Mouse (Mus musculus): ENCODE measurements at regions not wholly inside any gene's neighbourhood (a gene's known extent, or its start where the extent isn't known, plus 50 kb on each side); places are given as distances from the start of the nearest gene placed in this dataset.
A peak's percentile ranks its signal among the peaks of the same experiment; 100 is the strongest.

DNA sequence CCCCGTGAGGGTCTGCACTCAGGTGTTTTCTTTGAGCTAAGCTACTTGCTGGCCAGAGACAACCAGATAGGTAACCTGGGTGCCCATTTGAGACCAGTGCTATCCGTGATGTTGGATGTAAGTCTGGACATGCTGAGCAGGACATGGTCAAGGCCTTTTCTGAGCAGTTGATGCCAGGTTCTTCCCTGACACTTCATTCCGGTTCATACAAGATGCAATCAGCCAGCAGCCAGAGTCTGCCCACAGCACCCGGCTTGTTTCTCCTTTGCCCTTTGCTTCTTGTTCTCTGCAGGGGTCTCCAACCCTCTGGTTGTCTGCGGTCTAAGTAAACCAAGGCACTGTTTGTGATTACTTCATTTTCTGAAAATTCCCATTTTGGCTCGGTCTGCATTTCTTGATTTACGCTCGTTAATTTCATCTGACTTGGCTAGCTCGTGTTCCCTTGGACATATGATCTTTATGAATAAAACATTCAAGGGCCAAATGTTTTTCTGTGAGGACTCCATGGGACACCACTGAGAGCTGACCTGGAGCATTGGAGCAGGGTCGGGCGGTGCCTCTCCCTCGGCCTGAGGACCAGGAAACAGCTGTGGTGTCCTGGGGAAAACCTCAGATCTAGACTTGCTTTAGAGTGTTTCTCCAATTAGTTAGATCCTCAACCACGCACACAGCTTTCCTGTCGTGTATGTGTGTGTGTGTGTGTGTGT is 61.8 kb upstream of the Serp2 start:
- ATAC-seq (ENCODE audit: low read depth) = no peak
- Histone ChIP-seq H3K27ac (no peak overlapping the region), H3K9me3 (replicated peaks) (no peaks in the 10 kb centered on the region), H3K27me3 (no peaks in the 10 kb centered on the region), H3K36me3 (no peaks in the 10 kb centered on the region), H3K4me2 (no peak overlapping the region), H3K9ac (no peak overlapping the region), H3K4me3 (replicated peaks) (no peak overlapping the region), H3K4me1 (replicated peaks) (peaks cover 39% of the 10 kb centered on the region)
- WGBS (ENCODE audit: insufficient replicate concordance) = 56% methylated on average over 14 of the region's 14 CpGs
- DNase-seq = no peak

DNA sequence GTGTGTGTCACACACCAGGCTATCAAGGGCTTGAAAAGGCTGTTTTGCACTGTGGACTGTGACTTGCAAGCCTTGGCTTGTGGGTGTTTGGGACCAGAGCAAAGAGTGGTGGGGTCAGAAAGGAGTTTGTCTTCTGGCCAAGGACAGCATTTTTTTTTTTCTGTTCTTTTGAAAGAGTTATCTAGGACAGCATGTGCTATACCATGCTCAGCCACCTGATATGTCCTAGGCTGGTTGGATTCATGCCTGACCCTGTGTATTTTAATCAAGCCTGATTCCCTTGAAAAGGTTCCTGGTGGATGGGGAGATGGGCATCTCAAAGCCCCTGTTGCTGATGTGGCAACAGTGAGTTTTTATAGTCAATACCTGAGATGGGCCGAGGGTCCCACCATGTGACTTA is 61.2 kb upstream of the Serp2 start:
- no peaks in the 10 kb centered on the region for H3K27me3 ChIP-seq
- no peak overlapping the region for H3K9ac ChIP-seq
- WGBS (ENCODE audit: insufficient replicate concordance) = 76% methylated on average over 1 of the region's 1 CpGs
- H3K4me3 ChIP-seq (replicated peaks) = no peak overlapping the region
- ATAC-seq (ENCODE audit: low read depth) (no peak), DNase-seq (no peak)
- H3K27ac ChIP-seq = no peak overlapping the region
- H3K4me1 ChIP-seq (replicated peaks) = peaks cover 33% of the 10 kb centered on the region
- H3K9me3 ChIP-seq (replicated peaks) = no peaks in the 10 kb centered on the region
- H3K4me2 ChIP-seq = no peak overlapping the region
- H3K36me3 ChIP-seq = no peaks in the 10 kb centered on the region

DNA sequence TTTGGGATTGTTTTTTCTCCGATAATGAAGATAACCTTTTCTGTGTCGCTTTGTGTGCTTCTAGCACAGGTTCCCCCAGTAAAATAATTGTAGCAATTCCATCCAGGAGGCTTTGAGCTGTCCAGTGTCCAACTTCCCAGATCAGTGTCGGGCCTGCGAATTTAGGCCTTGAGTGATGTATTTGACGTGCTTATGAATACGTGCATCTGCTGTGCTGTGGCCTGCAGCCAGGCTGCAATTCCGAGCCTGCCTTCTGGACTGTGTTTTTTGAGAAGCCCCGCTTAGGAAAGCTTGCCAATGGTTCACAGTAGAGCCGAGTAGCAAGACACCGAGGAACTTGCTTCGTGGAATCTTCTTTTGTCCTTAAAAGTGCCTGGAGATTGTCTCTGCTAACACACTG is 60.8 kb upstream of the Serp2 start:
- WGBS (ENCODE audit: insufficient replicate concordance) = 78% methylated on average over 11 of the region's 11 CpGs
- ATAC-seq (ENCODE audit: low read depth) (no peak), DNase-seq (no peak)
- H3K9ac ChIP-seq = no peak overlapping the region
- no peak overlapping the region for H3K4me3 ChIP-seq (replicated peaks)
- H3K27me3 ChIP-seq = no peaks in the 10 kb centered on the region
- no peak overlapping the region for H3K4me2 ChIP-seq
- no peak overlapping the region for H3K27ac ChIP-seq
- no peaks in the 10 kb centered on the region for H3K36me3 ChIP-seq
- H3K4me1 ChIP-seq (replicated peaks) = peaks cover 29% of the 10 kb centered on the region
- H3K9me3 ChIP-seq (replicated peaks) = no peaks in the 10 kb centered on the region

DNA sequence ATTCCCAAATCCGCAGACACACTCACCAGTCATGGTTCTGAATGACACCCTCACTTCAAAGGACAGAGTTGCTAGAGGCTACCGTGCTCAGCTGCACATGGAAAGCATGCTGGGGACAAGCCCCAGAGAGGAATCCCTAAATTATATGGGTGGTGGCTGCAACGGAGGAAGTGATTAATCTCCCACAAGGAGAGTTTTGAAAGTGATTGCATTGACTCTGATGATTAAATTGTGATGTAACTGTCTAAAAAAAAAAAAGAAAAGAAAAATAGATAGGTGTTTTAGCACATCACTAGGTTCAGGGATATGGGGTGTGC is 59.6 kb upstream of the Serp2 start:
- WGBS (ENCODE audit: insufficient replicate concordance) = 50% methylated on average over 3 of the region's 3 CpGs

DNA sequence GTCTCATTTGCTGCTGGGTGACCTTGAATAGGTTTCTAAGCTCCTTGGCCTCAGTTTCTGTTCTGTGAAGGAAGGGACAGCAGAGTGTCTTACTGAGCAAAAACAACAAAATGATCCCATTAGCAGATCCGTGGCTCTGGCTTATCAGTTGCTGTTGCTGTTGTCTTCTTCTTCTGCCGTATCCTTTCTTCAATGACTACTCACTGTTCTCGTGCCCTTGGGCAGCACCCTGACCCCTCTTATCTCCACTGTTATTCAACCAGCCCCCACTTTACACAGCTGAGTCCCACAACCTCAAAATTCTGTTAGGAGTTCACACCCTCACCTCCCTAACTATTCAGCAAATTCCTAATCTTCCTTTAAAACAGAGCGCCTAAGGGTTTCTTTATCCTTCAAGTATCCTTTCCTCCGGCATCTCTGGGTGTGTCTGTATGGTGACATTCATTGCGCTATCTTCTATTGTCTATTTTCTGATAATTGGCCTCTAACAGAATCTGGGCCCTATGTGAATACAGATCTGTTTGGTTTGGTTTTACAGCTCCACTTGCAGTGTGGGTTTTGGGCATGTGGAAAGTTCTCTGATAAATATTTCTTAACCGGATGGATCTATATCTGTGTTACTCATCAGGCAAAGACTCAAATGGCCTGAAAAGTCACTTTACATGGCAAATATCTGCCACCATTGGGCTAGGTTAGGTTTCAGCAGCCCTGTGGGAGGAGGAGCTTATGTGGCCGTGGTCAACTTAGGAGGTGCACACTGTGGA is 59.1 kb upstream of the Serp2 start:
- DNase-seq = no peak
- H3K4me3 ChIP-seq (replicated peaks) = no peak overlapping the region
- WGBS (ENCODE audit: insufficient replicate concordance) = 38% methylated on average over 8 of the region's 8 CpGs
- no peaks in the 10 kb centered on the region for H3K27me3 ChIP-seq
- no peak overlapping the region for H3K4me2 ChIP-seq
- no peak for ATAC-seq (ENCODE audit: low read depth)
- peaks cover 24% of the 10 kb centered on the region for H3K4me1 ChIP-seq (replicated peaks)
- H3K36me3 ChIP-seq = no peaks in the 10 kb centered on the region
- no peak overlapping the region for H3K9ac ChIP-seq
- no peak overlapping the region for H3K27ac ChIP-seq
- no peaks in the 10 kb centered on the region for H3K9me3 ChIP-seq (replicated peaks)

More for the DNA sequence above, 59.6 kb upstream of the Serp2 start:
- Histone ChIP-seq H3K4me1 (replicated peaks) (peaks cover 20% of the 10 kb centered on the region), H3K27ac (no peak overlapping the region), H3K9ac (no peak overlapping the region), H3K9me3 (replicated peaks) (no peaks in the 10 kb centered on the region), H3K4me2 (no peak overlapping the region), H3K4me3 (replicated peaks) (no peak overlapping the region), H3K36me3 (no peaks in the 10 kb centered on the region), H3K27me3 (no peaks in the 10 kb centered on the region)
- no peak for ATAC-seq (ENCODE audit: low read depth)
- DNase-seq = no peak

DNA sequence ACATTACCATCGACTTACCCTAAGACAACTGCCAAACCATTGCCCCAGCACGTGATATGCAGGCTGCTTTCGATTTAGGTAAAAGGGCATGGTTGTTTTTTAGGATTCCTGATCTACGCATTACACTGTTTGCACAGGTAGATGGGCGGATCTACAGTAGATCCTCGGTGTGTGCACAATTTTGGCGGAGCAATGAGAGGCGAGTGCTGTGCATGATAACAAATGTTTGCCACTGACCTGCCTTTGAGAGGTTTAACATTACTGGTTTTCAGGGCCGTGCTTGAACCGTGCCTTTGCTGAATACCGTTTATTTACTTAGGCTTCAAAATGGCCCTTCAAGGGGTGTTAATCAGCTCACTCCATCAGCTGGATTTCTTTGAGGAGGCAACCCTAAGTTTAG is 58.5 kb upstream of the Serp2 start:
- no peak for DNase-seq
- H3K36me3 ChIP-seq = no peaks in the 10 kb centered on the region
- WGBS (ENCODE audit: insufficient replicate concordance) = 53% methylated on average over 11 of the region's 11 CpGs
- no peaks in the 10 kb centered on the region for H3K9me3 ChIP-seq (replicated peaks)
- peaks cover 28% of the 10 kb centered on the region for H3K4me1 ChIP-seq (replicated peaks)
- no peak overlapping the region for H3K4me2 ChIP-seq
- peak; percentile 24; the same call in 1 of the 2 replicates for ATAC-seq (ENCODE audit: low read depth)
- H3K4me3 ChIP-seq (replicated peaks) = no peak overlapping the region
- no peak overlapping the region for H3K27ac ChIP-seq
- no peak overlapping the region for H3K9ac ChIP-seq
- no peaks in the 10 kb centered on the region for H3K27me3 ChIP-seq

DNA sequence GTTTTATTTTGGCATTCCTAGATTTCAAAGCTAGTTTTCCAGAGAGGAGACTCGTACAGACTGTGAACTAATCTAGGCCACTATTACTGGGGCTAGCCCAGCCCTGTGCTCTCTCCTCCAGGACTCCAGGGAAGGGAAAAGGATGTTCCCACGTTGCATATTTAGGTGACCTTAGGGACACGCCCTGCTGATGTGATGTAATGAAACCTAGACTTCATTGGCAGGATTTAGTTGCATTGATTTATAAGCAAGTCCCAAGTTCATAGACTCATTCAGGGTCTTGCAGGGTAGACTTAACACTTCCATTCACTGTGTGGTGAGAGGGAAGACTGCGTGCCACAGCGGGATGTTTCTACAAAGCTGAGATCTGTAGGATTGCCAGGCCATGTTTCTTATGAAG is 58.0 kb upstream of the Serp2 start:
- no peak for ATAC-seq (ENCODE audit: low read depth)
- Histone ChIP-seq H3K4me2 (no peak overlapping the region), H3K27ac (no peak overlapping the region), H3K9ac (no peak overlapping the region), H3K9me3 (replicated peaks) (no peaks in the 10 kb centered on the region), H3K27me3 (no peaks in the 10 kb centered on the region), H3K4me1 (replicated peaks) (peaks cover 28% of the 10 kb centered on the region), H3K36me3 (no peaks in the 10 kb centered on the region), H3K4me3 (replicated peaks) (no peak overlapping the region)
- 64% methylated on average over 5 of the region's 5 CpGs for WGBS (ENCODE audit: insufficient replicate concordance)
- DNase-seq = no peak

DNA sequence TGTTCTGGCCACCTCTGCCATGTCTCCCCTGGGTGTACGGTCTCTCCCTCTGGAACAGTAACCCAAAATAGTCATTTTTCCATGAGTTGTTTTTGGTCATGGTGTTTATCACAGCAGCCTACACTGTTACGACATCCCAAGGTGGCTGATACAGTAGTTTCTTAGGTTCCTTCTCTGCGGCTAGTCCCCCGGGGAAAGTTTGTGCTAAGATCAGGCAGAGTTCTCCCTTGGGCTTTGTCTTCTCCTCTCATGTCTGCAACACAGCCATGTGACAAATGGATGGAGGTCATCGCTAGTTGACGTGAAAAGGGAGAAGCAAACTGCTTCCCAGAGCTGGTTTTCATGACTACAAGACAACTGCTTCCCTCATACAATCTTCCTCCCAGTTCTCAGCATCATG is 56.9 kb upstream of the Serp2 start:
- Histone ChIP-seq H3K4me1 (replicated peaks) (peaks cover 28% of the 10 kb centered on the region), H3K4me2 (no peak overlapping the region), H3K36me3 (no peaks in the 10 kb centered on the region), H3K9ac (no peak overlapping the region), H3K9me3 (replicated peaks) (no peaks in the 10 kb centered on the region), H3K27ac (no peak overlapping the region), H3K27me3 (no peaks in the 10 kb centered on the region), H3K4me3 (replicated peaks) (no peak overlapping the region)
- ATAC-seq (ENCODE audit: low read depth) (no peak), DNase-seq (no peak)
- WGBS (ENCODE audit: insufficient replicate concordance) = 81% methylated on average over 6 of the region's 6 CpGs

DNA sequence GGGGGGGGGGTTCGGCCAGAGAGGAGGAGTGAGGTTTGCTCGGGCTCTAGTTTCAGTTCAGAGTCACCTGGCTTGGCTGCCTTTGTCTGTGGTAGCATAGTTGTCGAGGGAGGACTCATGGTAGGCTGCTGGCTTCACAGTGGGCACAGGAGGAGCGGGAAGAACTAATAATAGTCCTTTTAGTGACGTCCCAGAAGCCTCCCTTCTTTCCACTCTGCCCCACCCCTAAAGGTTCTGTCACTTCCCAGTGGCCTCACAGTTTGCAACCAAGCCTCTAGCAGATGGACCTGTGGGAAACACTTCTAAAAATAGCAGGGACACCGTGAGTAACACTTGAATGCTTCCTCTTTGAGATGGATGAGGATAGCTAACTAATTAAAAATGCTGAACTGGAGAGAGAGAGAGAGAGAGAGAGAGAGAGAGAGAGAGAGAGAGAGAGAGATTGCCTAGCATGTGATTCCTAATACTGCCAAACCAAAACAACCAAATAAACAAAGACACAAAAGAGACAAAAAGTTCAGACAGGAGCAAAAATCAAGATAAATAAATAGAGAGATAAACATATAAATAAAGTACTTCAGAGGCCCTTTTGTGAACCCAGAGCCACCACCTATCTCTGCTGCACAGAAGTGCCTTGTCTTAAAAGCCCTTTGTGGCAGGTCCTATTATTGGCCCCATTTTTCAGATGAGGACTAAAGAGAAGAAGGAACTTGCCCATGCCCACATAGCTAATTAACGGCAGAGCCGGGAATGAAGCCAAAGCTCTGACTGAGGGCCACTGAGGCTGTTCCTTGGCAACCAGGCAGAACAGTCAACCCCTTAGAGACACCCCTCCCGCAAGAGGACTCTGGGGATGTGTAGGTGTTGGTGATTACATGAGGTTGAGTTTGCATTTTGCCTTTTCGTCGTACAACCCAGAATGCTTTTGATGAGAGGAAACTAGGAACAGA is 54.0 kb upstream of the Serp2 start:
- Histone ChIP-seq H3K9me3 (replicated peaks) (no peaks in the 10 kb centered on the region), H3K4me3 (replicated peaks) (no peak overlapping the region), H3K27ac (no peak overlapping the region), H3K4me1 (replicated peaks) (peaks cover 19% of the 10 kb centered on the region), H3K4me2 (no peak overlapping the region), H3K27me3 (no peaks in the 10 kb centered on the region), H3K36me3 (no peaks in the 10 kb centered on the region), H3K9ac (no peak overlapping the region)
- 28% methylated on average over 11 of the region's 11 CpGs for WGBS (ENCODE audit: insufficient replicate concordance)
- DNase-seq = no peak
- no peak for ATAC-seq (ENCODE audit: low read depth)

Measured in liver, embryonic 13.5 days (tissue).